Mouse (Mus musculus): Measurements from ENCODE around the gene Tle4. TPM values are rescaled to one million over a fixed set of nuclear protein-coding genes. Genes with fewer than 3 reads are reported as not detected.

The Tle4 gene
- polyA plus RNA-seq, 1 experiment from 2014 or later: 38.8 TPM

- 94% methylated on average over 8 of the region's 8 CpGs for WGBS
- Histone ChIP-seq H3K27me3 (ENCODE audit: control insufficient read depth, insufficient read depth, low read length) (no peaks in the 10 kb centered on the region), H3K9me3 (ENCODE audit: control insufficient read depth, low read length) (no peaks in the 10 kb centered on the region), H3K27ac (ENCODE audit: low read depth, low read length) (no peak overlapping the region), H3K36me3 (ENCODE audit: control insufficient read depth, insufficient read depth, low read length) (no peaks in the 10 kb centered on the region), H3K4me1 (ENCODE audit: control insufficient read depth, insufficient read depth, low read length) (peaks cover 2% of the 10 kb centered on the region; the same call in 1 of the 2 replicates), H3K9ac (ENCODE audit: low read length) (no peak overlapping the region), H3K4me2 (no peak overlapping the region), H3K4me3 (ENCODE audit: low read depth, low read length) (no peak overlapping the region)
- ATAC-seq (ENCODE audit: low FRiP score) (no peak), DNase-seq (ENCODE audit: low spot score, missing footprints) (no peak)
Observed at GRCm38 (mm10) chr19:14547133-14547842, 50.6 kb downstream of the Tle4 start.

- peaks cover 2% of the 10 kb centered on the region; the same call in 1 of the 2 replicates for H3K4me1 ChIP-seq (ENCODE audit: control insufficient read depth, insufficient read depth, low read length)
- no peak overlapping the region for H3K9ac ChIP-seq (ENCODE audit: low read length)
- no peaks in the 10 kb centered on the region for H3K27me3 ChIP-seq (ENCODE audit: control insufficient read depth, insufficient read depth, low read length)
- no peak overlapping the region for H3K4me3 ChIP-seq (ENCODE audit: low read depth, low read length)
- H3K36me3 ChIP-seq (ENCODE audit: control insufficient read depth, insufficient read depth, low read length): no peaks in the 10 kb centered on the region
- H3K27ac ChIP-seq (ENCODE audit: low read depth, low read length): no peak overlapping the region
- no peaks in the 10 kb centered on the region for H3K9me3 ChIP-seq (ENCODE audit: control insufficient read depth, low read length)
- DNase-seq (ENCODE audit: low spot score, missing footprints): no peak
- no peak for ATAC-seq (ENCODE audit: low FRiP score)
- WGBS: 88% methylated on average over 1 of the region's 1 CpGs
- H3K4me2 ChIP-seq: no peak overlapping the region
Observed at GRCm38 (mm10) chr19:14545485-14545884, 52.4 kb downstream of the Tle4 start.

GRCm38 (mm10) chr19:14543305-14543704 is 54.5 kb downstream of the Tle4 start:
- Histone ChIP-seq H3K9ac (ENCODE audit: low read length) (no peak overlapping the region), H3K4me1 (ENCODE audit: control insufficient read depth, insufficient read depth, low read length) (peaks cover 2% of the 10 kb centered on the region; the same call in 1 of the 2 replicates), H3K27ac (ENCODE audit: low read depth, low read length) (no peak overlapping the region), H3K4me2 (no peak overlapping the region), H3K4me3 (ENCODE audit: low read depth, low read length) (no peak overlapping the region), H3K27me3 (ENCODE audit: control insufficient read depth, insufficient read depth, low read length) (no peaks in the 10 kb centered on the region), H3K9me3 (ENCODE audit: control insufficient read depth, low read length) (no peaks in the 10 kb centered on the region), H3K36me3 (ENCODE audit: control insufficient read depth, insufficient read depth, low read length) (no peaks in the 10 kb centered on the region)
- ATAC-seq (ENCODE audit: low FRiP score) (no peak), DNase-seq (ENCODE audit: low spot score, missing footprints) (no peak)
- WGBS: 66% methylated on average over 1 of the region's 1 CpGs

- no peaks in the 10 kb centered on the region for H3K9me3 ChIP-seq (ENCODE audit: control insufficient read depth, low read length)
- 82% methylated on average over 3 of the region's 3 CpGs for WGBS
- H3K36me3 ChIP-seq (ENCODE audit: control insufficient read depth, insufficient read depth, low read length): no peaks in the 10 kb centered on the region
- no peak overlapping the region for H3K4me3 ChIP-seq (ENCODE audit: low read depth, low read length)
- no peaks in the 10 kb centered on the region for H3K27me3 ChIP-seq (ENCODE audit: control insufficient read depth, insufficient read depth, low read length)
- ATAC-seq (ENCODE audit: low FRiP score): no peak
- peaks cover 2% of the 10 kb centered on the region; the same call in 1 of the 2 replicates for H3K4me1 ChIP-seq (ENCODE audit: control insufficient read depth, insufficient read depth, low read length)
- no peak overlapping the region for H3K4me2 ChIP-seq
- no peak for DNase-seq (ENCODE audit: low spot score, missing footprints)
- H3K9ac ChIP-seq (ENCODE audit: low read length): no peak overlapping the region
- H3K27ac ChIP-seq (ENCODE audit: low read depth, low read length): no peak overlapping the region
Observed at GRCm38 (mm10) chr19:14540678-14541077, 57.2 kb downstream of the Tle4 start.

GRCm38 (mm10) chr19:14536676-14537075 is 61.2 kb downstream of the Tle4 start:
- Histone ChIP-seq H3K9ac (ENCODE audit: low read length) (no peak overlapping the region), H3K27me3 (ENCODE audit: control insufficient read depth, insufficient read depth, low read length) (no peaks in the 10 kb centered on the region), H3K4me1 (ENCODE audit: control insufficient read depth, insufficient read depth, low read length) (no peaks in the 10 kb centered on the region), H3K36me3 (ENCODE audit: control insufficient read depth, insufficient read depth, low read length) (no peaks in the 10 kb centered on the region), H3K9me3 (ENCODE audit: control insufficient read depth, low read length) (no peaks in the 10 kb centered on the region), H3K4me2 (no peak overlapping the region), H3K27ac (ENCODE audit: low read depth, low read length) (no peak overlapping the region), H3K4me3 (ENCODE audit: low read depth, low read length) (no peak overlapping the region)
- ATAC-seq (ENCODE audit: low FRiP score): no peak
- no peak for DNase-seq (ENCODE audit: low spot score, missing footprints)
- WGBS: 96% methylated on average over 2 of the region's 2 CpGs

- ATAC-seq (ENCODE audit: low FRiP score): no peak
- H3K9me3 ChIP-seq (ENCODE audit: control insufficient read depth, low read length): no peaks in the 10 kb centered on the region
Observed at GRCm38 (mm10) chr19:14534447-14534846, 63.4 kb downstream of the Tle4 start.

GRCm38 (mm10) chr19:14532861-14533260 is 65.0 kb downstream of the Tle4 start:
- no peaks in the 10 kb centered on the region for H3K4me1 ChIP-seq (ENCODE audit: control insufficient read depth, insufficient read depth, low read length)
- no peak overlapping the region for H3K9ac ChIP-seq (ENCODE audit: low read length)
- H3K4me2 ChIP-seq: no peak overlapping the region
- no peaks in the 10 kb centered on the region for H3K9me3 ChIP-seq (ENCODE audit: control insufficient read depth, low read length)
- no peaks in the 10 kb centered on the region for H3K27me3 ChIP-seq (ENCODE audit: control insufficient read depth, insufficient read depth, low read length)
- no peaks in the 10 kb centered on the region for H3K36me3 ChIP-seq (ENCODE audit: control insufficient read depth, insufficient read depth, low read length)
- H3K27ac ChIP-seq (ENCODE audit: low read depth, low read length): no peak overlapping the region
- DNase-seq (ENCODE audit: low spot score, missing footprints) (no peak), ATAC-seq (ENCODE audit: low FRiP score) (no peak)
- WGBS: 98% methylated on average over 6 of the region's 6 CpGs
- H3K4me3 ChIP-seq (ENCODE audit: low read depth, low read length): no peak overlapping the region

More at GRCm38 (mm10) chr19:14534447-14534846, 63.4 kb downstream of the Tle4 start:
- Histone ChIP-seq H3K27me3 (ENCODE audit: control insufficient read depth, insufficient read depth, low read length) (no peaks in the 10 kb centered on the region), H3K4me3 (ENCODE audit: low read depth, low read length) (no peak overlapping the region), H3K36me3 (ENCODE audit: control insufficient read depth, insufficient read depth, low read length) (no peaks in the 10 kb centered on the region), H3K27ac (ENCODE audit: low read depth, low read length) (no peak overlapping the region), H3K9ac (ENCODE audit: low read length) (no peak overlapping the region), H3K4me1 (ENCODE audit: control insufficient read depth, insufficient read depth, low read length) (no peaks in the 10 kb centered on the region), H3K4me2 (no peak overlapping the region)
- no peak for DNase-seq (ENCODE audit: low spot score, missing footprints)

GRCm38 (mm10) chr19:14520098-14520802 is 77.6 kb downstream of the Tle4 start:
- Histone ChIP-seq H3K9me3 (ENCODE audit: control insufficient read depth, low read length) (no peaks in the 10 kb centered on the region), H3K36me3 (ENCODE audit: control insufficient read depth, insufficient read depth, low read length) (no peaks in the 10 kb centered on the region), H3K4me3 (ENCODE audit: low read depth, low read length) (no peak overlapping the region), H3K27ac (ENCODE audit: low read depth, low read length) (no peak overlapping the region), H3K9ac (ENCODE audit: low read length) (no peak overlapping the region), H3K4me1 (ENCODE audit: control insufficient read depth, insufficient read depth, low read length) (peaks cover 6% of the 10 kb centered on the region), H3K27me3 (ENCODE audit: control insufficient read depth, insufficient read depth, low read length) (no peaks in the 10 kb centered on the region), H3K4me2 (no peak overlapping the region)
- no peak for DNase-seq (ENCODE audit: low spot score, missing footprints)
- 79% methylated on average over 2 of the region's 2 CpGs for WGBS
- ATAC-seq (ENCODE audit: low FRiP score): no peak

- Histone ChIP-seq H3K9me3 (ENCODE audit: control insufficient read depth, low read length) (no peaks in the 10 kb centered on the region), H3K36me3 (ENCODE audit: control insufficient read depth, insufficient read depth, low read length) (no peaks in the 10 kb centered on the region), H3K27ac (ENCODE audit: low read depth, low read length) (no peak overlapping the region), H3K4me2 (no peak overlapping the region), H3K9ac (ENCODE audit: low read length) (no peak overlapping the region), H3K27me3 (ENCODE audit: control insufficient read depth, insufficient read depth, low read length) (no peaks in the 10 kb centered on the region), H3K4me1 (ENCODE audit: control insufficient read depth, insufficient read depth, low read length) (peaks cover 6% of the 10 kb centered on the region), H3K4me3 (ENCODE audit: low read depth, low read length) (no peak overlapping the region)
- no peak for ATAC-seq (ENCODE audit: low FRiP score)
- WGBS: 91% methylated on average over 7 of the region's 7 CpGs
- DNase-seq (ENCODE audit: low spot score, missing footprints): no peak
Observed at GRCm38 (mm10) chr19:14519186-14519585, 78.7 kb downstream of the Tle4 start.

All from midbrain, embryonic 11.5 days (tissue).